Mouse (Mus musculus) bone marrow macrophage, adult 2 months (primary cell): ENCODE data around the gene Vmn1r79.
"Not testable (repeated sequence)": the region's sequence is repeated elsewhere in the genome, so short reads cannot be mapped to it uniquely, and the experiment has no call there.

ENCODE experiments used
- CTCF ChIP-seq: IDR thresholded peaks from 2 replicates; pipeline ENCODE4 v1.5.1; 2012; ENCODE audit warnings: low read depth, mild to moderate bottlenecking, low read length, moderate library complexity
- POLR2A ChIP-seq: IDR thresholded peaks from 2 replicates; pipeline ENCODE4 v1.6.1; 2012; ENCODE audit warnings: mild to moderate bottlenecking, low read depth, low read length, borderline replicate concordance

- not testable (repeated sequence) for TF ChIP-seq CTCF, POLR2A
Observed at GRCm38 (mm10) chr7:12170979-12171378, at the start of gene Vmn1r79.
